Mouse (Mus musculus) megakaryocyte progenitor cell, adult 5-6 weeks (primary cell): ENCODE measurements at regions not wholly inside any gene's neighbourhood (a gene's known extent, or its start where the extent isn't known, plus 50 kb on each side); places are given as distances from the start of the nearest gene placed in this dataset.

Experiments used
- ATAC-seq: replicated peaks from 2 replicates; pipeline ENCODE4 v1.8.0; 2016; ENCODE audit warnings: mild to moderate bottlenecking, moderate TSS enrichment, inconsistent platforms; ENCODE audit not compliant: poor library complexity

- ATAC-seq = no peak
These were observed 207.3 kb upstream of the Ank start for GRCm38 (mm10) chr15:27258984-27259853.

GRCm38 (mm10) chr15:27259854-27260191 lies 206.7 kb upstream of the Ank start:
- ATAC-seq = no peak

DNA sequence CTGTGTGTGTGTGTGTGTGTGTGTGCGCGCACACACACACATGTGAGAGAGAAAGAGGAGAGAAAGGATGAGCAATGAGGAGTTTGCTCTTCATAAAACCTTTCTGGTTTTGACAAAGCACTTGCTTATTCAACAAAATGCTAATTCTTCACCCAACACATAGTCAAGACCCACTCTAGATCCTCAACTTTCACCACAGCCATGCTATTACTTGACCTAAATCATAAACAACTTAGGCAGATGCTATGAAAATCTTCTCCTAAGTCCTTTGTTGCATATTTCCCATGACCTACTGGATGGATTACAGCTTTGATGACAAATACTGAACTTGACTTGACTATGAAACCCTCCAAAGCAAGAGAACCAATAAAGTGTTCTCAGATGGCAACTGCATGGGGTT lies 196.3 kb upstream of the Ank start:
- no peak for ATAC-seq

- ATAC-seq = no peak
These were observed 184.2 kb upstream of the Ank start for GRCm38 (mm10) chr15:27282279-27282678.

DNA sequence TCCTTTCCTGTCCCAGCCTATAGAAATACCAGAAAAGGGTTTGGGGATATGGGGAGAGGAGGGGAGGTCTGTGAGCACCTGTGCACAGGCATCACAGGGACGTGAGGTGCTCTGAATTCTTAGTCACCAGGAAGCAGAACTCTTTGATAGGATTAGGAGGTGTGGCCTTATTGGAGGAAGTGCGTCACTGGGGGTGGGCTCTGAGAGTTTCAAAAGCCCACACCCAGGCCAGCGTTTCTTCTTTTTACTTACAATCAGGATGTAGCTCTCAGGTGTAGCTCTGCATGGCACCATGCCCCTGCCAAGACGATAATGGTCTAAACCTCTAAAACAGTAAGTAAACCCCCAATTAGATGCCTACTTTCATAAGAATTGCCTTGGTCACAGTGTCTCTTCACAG lies 162.6 kb upstream of the Ank start:
- no peak for ATAC-seq

DNA sequence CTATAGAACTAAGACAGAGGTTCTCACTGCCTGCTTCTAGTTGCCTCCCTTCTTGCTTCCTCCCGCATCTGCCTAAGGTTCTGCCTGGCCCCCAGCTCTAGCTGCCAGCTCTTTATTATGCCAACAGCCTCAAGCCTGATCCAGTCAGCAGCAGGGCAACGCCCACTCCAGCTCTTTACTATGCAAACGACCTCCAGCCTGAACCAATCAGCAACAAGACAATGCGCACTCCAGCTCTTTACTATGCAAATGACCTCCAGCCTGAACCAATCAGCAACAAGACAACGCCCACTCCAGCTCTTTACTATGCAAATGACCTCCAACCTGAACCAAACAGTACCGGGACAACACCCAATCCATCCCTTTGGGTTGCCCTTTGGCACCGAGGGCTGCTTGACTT lies 162.2 kb upstream of the Ank start:
- ATAC-seq = peak; percentile 37

DNA sequence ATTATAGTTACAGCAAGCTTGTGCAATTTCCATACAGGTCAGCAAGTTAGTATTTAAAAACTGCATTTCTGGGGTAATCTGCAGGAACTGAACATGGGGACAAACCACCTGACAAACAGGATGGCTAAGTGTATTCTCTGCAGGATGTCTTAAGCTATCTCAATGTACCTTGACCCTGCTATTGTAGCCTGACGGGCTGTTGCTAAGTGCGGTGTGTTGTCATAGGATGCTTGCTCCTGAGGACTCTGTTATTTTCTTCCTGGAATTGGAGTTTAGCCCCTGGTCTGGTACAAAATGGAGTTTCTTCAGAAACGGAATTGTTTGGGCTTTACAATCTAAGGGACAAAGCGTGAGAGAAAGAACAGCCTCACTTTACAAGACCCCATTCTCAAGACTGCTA lies 161.4 kb upstream of the Ank start:
- ATAC-seq = no peak

DNA sequence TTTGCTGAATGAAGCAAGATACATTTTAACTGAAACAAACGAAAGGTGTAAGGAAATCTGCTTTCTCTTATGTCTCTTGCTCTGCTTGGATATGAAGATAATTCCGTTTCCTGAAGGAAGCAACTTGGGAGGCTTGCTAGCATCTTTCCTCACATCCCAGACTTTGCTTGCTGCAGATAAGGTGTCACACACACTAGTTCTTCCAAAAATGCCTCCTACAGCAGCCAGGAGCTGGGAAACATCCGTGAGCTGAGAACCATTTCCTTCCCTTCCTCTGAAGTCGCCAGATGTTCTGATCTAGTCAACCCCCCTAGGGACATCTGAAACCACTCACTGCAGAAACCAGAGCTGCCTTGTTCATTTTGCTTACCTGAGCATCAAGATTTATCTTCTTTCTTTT lies 157.8 kb upstream of the Ank start:
- ATAC-seq = no peak

DNA sequence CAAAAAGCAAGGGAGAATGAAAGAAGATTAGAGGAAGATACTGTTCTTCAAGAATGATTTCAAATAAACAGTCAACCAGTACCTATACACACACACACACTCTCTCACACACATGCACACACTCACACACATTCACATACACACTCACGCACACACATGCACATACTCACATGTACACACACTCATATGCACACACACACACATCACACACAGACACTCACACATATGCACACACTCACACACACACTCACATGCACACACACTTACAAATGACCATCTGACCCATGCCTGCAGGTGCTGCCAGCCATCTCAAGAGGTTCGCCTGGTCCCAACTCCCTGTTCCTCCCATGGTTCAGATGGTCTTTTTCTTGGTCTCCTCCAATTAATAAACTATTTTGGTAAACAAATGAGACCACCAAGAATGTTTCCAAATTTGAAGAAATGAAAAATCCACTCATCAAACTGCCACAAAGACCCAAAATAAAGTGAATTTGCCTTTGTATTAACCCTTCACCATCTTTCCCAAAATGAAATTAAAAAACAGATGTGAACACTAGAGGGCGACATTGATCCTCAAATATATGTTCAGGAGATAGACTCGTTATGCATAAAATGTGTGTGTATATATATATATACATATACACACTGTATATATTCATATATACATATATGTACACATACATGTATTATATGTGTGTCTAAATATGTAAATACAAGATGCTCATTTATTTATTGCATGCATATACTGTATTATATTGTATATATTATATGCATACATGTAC lies 150.3 kb upstream of the Ank start:
- peak; percentile 79 for ATAC-seq

DNA sequence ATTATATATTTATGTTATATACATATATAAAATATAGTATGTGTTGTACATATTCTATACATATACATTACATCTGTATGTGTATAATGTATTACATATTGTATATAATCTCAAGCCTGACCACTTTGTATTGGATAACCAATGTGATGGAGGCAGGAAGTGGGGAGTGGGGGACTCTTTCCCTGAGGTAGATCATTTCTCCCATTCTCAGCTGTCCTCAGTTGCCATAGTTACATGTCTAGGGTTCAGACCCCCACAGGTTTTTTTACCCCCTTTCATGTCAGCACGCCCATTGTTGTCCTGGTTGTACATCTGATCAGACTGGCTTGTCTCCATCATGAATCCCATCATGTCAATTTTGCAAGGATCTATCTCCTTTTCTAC lies 149.7 kb upstream of the Ank start:
- ATAC-seq = no peak

DNA sequence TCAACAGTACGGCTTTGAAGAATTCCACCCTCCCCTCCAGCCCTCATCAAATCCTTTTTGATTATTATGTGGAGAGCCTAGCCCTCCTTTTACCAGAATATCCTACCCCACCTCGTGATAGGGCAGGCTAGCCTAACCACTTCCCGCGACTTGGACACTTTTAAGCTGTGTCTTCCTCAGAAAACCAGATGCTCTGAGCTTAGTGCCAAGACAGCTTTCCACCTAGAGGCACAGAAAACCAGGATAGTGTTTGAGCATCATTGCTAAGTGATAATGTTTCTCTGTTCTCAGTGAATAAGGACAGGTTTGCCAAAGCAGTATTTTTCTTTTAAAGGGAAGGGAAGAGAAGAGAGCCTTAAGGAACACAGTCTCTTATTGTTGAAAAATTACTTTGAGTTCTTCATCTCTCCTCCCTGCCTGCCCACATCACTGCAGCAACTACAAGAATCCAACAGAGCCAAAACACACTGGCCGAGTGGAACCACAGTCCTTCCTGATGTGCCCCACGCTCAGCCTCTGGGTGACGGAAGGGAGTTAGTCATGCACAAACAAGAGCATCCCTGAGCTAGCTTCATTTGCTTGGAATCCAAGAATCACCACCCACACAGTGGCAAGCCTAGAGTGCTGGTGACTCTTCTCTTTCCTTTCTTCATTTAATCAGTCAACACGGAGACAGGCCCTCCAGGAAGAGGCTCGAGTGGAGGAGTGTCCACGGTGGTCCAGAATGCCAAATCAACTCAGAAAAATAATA lies 144.4 kb upstream of the Ank start:
- no peak for ATAC-seq

GRCm38 (mm10) chr15:27325847-27326548 lies 140.5 kb upstream of the Ank start:
- ATAC-seq = peak; percentile 99

DNA sequence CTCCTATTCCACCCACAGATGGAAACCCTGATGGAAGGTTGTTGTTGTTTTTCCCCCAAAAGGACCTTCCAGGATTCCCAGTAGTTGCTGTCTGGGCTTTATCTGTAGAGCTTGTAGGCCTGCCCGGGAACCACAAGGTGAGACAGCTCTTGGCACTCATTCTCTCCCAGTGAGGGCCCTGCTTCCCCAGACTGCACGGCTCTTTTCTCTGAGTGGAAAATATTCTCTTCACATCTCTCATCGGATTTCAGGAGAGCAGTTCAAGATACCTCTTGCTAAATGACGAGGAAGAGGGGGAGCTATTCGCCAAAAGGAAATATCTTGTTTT lies 140.0 kb upstream of the Ank start:
- no peak for ATAC-seq

DNA sequence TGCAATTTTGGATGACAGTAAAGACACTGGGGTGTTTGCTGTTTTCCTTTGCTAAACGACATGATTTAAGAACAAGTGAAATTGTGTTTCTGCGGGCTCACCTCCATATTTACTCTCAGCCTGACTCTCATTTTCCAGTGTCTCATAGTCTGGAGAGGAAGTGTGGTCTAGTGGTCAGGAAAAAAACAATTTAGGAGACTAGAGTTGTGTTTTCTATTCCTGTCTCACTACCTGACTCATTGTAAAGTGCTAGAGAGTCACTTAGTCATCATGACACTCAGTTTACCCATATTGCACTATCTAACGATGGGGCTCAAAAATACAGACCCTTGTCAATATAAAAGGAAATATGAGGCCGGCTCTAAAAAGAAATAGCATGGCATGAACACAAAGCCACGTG lies 138.7 kb upstream of the Ank start:
- no peak for ATAC-seq

- no peak for ATAC-seq
These were observed 138.0 kb upstream of the Ank start for GRCm38 (mm10) chr15:27328441-27328840.

- ATAC-seq = peak; percentile 72; the same call in 1 of the 2 replicates
These were observed 126.4 kb upstream of the Ank start for GRCm38 (mm10) chr15:27340070-27340469.

DNA sequence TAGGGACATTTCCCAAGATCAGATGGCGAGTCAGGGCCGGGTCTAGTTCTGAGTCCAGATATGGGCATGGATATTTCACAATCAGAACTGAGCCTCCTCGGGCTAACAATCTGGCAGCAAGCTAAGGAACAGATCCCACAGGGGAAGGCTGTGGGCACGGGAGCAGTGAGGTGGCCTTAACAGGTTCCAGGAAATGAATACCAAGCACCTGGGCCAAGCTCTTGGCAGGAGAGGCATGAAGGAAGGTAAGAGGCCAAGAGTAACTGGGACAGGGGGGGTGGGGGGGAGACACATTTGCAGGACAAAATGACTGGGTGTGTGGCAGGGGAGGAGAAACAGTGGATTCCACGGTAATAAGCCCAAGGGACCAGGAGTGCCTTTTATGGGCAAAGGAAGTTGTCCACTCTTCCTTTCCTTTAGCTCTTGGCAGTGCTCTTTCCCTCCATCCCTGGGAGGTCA lies 124.9 kb upstream of the Ank start:
- peak; percentile 52 for ATAC-seq

GRCm38 (mm10) chr15:27358441-27358840 lies 108.0 kb upstream of the Ank start:
- ATAC-seq = no peak

GRCm38 (mm10) chr15:27359271-27359670 lies 107.2 kb upstream of the Ank start:
- no peak for ATAC-seq

- peak; percentile 64 for ATAC-seq
These were observed 92.0 kb upstream of the Ank start for GRCm38 (mm10) chr15:27374517-27374916.

DNA sequence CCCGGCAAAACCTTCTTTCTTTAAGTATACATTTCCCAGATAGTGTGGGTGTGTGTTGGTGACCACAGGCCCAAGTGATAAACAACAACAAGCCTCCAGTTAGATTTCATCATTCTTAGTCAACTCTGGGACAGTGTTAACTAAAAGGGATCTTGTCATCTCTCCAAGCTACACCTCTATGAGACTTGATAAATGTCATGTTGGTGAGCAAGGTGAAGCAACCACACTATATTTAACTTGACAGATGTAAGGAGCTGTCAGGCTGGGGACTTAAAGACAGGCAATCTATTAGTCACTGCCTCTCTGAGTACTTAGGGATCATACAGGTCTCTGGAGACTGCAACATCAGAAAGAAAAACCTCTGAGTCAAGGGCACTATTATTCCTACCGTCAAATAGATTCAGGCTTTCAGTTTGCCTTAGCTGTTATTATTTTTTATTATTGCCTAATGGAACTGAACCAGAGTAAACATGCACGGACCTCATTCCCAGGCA lies 87.8 kb upstream of the Ank start:
- ATAC-seq = no peak
